Mouse (Mus musculus) kidney, adult 9 months (tissue): Measurements from ENCODE around the gene Ndufaf2.

Experiments used
- DNase-seq: peaks from one replicate; pipeline ENCODE4 v3.0.0; 2022

Gene Ndufaf2

GRCm38 (mm10) chr13:108135617-108136016, 22.8 kb downstream of the Ndufaf2 start:
- no peak for DNase-seq

DNA sequence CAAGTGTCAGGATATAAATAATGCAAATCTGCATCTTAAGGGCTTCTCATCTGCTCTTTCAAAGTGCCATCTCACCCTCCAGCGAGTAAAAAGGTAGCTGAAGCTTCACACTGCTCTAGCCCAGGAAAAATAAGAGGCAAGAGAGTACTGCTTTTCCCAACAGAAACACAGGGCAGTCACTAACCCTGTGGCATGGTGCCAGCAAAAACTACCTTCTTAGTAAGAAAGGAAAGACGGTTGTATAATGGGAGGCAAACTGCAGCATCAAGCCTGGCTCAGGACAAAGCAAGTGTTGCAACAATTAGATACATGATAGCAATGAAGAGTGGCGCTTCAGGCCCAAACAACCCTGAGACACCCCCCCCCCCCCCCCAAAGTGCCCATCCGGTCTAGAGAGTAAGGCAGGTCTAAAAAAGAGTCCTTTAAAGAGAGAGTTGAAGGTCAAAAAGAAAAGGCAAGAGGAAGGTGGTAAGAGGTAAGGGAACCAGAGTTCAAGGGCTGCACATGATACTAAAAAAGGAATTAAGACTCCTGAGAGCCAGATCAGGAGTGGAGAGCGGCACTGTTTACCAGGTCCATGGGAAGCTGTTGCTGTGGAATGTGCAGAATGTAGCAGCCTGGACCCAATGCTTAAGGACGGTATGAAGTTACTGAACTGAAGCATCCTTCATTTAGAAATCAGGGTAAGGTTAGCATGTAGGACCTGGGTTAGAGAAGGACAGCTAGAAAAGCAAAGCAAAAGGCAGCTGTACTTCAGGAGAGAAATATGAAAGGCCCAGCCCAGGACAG, 26.2 kb downstream of the Ndufaf2 start:
- peak; percentile 37 for DNase-seq

DNA sequence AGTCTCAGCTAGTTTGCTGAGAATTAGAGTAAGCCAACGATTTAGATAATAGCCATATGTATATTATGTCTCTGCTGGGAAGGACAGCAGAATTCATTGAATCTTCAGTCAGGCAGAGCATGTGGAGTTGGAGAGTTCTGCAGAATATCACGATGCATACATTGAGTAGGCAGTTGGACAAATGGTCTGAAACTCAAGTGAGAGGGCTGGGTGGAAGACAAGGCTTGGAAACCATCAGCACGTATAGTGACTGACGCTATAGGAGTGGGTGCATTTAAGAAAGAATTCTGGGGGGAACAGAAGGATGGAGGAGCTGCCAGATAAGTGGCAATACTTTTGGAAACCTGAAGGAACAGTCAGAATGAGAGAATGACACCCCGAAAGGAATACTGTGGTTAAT, 27.7 kb downstream of the Ndufaf2 start:
- no peak for DNase-seq

DNA sequence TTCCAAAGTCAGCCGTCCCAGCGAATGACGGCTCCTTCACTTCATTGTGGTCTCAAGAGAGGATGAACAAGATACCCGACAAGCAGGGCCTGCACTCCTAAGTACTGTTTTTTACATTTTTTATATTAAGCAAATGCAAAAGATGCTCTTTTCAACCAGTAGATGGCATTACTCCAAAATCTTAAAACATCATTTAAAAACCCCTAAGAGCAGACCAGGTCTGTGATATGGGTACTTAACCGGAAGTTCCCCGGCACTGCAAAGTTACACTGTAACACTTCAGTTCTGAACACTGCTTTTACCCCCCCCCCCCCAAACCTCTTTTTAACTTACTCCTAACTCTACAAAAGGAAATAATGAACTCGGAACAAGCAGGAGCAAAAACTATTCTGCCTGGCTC, 29.4 kb downstream of the Ndufaf2 start:
- DNase-seq, result no peak

GRCm38 (mm10) chr13:108127883-108128282, 30.5 kb downstream of the Ndufaf2 start:
- no peak for DNase-seq

DNA sequence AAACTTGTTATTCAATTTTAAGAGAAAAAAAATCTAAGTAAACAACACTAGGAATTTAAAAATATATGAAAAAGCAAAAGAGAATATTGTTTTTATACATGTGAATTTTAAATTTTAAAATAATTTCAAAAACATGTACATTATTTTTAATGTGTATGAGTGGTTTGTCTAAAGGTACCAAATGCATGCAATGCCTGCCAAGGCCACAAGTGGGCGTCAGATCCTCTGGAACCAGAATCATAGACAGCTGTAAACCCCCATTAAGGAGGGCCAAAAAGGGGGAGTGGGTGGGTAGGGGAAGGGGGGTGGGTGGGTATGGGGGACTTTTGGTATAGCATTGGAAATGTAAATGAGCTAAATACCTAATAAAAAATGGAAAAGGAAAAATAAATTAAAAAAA, 31.3 kb downstream of the Ndufaf2 start:
- DNase-seq, result peak; percentile 43

DNA sequence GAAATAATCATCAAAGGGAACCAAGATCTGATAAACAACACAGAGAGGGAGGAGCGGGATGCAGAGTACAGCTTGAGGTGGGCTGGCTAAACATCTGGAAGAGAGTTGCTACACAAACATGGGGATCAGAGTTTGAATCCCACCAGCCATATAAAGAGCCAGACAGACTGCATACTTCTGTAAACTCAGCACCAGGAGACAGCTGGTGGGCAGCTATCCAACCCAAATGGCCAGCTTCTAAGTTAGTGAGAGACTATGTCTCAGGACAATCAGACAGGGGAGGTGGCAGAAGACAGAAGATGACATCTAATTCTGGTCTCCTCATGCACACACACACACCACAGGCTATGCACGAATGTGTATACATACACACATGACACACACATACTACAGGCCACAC, 32.2 kb downstream of the Ndufaf2 start:
- DNase-seq, result no peak

GRCm38 (mm10) chr13:108124096-108124495, 34.3 kb downstream of the Ndufaf2 start:
- no peak for DNase-seq

DNA sequence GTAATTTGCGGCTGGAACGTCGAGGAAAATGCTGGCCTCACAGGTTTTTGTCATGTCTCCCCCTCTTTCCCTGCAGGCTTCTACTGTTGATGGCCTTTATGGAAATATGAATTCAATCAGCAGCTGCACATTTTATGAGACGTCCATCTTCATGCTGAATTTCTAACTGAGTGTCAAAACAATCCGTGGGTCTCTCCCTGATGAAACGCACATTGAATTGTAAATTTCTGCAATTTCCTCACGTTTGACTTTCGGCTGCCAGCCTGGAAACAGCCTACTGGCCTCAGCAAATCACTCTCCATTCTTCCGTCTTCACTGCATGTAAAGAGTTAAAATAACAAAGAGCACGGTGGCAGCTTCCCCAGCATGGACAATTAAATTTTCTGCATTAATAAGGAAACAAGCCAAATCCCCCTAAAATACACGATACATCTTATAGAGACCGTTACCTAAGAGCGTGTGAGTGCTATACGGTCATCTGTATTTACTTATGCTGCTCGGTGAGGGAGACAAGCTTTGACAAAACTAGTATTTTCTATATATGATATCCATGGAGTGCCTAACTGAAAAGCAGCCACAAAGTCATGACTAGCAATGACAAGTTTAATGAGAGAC, 35.2 kb downstream of the Ndufaf2 start:
- DNase-seq, result no peak

GRCm38 (mm10) chr13:108119411-108120310, 38.8 kb downstream of the Ndufaf2 start:
- no peak for DNase-seq

GRCm38 (mm10) chr13:108118188-108118587, 40.2 kb downstream of the Ndufaf2 start:
- DNase-seq, result no peak

DNA sequence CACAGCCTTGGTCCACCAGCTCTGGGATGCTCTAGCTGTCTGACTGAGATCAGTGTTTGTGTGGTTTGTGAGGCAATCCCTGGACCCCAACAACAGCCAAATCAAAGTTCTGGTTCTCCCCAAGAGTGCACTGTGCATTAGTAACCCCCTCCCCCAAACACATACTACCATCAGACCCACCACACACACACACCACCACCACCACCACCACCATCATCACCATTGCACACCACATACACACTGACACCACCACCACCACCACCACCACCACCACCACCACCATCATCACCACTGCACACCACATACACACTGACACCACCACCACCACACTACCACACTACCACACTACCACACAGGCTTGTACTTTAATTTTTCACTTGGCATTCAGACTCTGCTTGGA, 40.8 kb downstream of the Ndufaf2 start:
- DNase-seq, result no peak

- no peak for DNase-seq
These were observed 44.2 kb downstream of the Ndufaf2 start for GRCm38 (mm10) chr13:108114257-108114656.

GRCm38 (mm10) chr13:108113536-108113935, 44.9 kb downstream of the Ndufaf2 start:
- DNase-seq, result no peak

- no peak for DNase-seq
These were observed 47.5 kb downstream of the Ndufaf2 start for GRCm38 (mm10) chr13:108110929-108111328.

DNA sequence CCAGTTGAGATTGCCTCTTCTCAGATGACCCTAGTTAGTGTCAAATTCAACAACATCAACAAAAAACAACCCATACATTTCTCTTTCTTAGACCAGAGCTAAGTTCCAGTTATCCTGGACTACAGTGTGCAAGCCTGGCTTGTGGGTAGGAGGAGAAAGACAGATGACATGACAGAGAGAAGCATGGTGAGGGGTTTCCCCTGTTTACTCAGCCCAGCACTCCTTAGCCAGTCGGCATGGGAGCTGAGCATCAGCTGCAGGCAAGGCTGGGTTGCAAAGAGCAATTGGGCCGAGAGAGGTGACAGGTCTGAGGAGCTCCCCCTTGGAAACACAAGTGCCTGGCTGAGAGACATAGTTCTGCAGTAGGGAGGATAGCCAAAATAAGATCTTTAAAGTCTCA, 57.7 kb downstream of the Ndufaf2 start:
- no peak for DNase-seq

- no peak for DNase-seq
These were observed 62.0 kb downstream of the Ndufaf2 start for GRCm38 (mm10) chr13:108096446-108096845.

DNA sequence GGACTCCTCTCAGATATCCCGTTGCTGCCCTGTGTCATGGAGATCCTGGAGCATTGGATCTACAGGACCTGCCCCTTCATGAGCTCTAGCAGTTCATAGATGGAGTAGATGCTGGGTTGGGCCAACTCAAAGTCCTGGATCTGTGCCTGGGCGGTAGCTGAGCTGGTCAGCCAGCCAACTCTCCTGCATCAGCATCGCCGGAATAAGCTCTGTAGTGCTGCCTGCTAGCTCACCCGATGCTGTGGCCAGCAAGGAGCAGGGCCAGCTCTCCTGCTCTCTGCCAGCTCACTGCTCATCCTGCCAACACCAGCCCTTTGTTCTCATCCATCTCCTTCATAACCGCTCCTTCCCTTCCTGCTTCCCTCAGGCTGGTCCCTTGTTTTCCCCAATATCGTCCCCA, 62.8 kb downstream of the Ndufaf2 start:
- DNase-seq, result no peak

- DNase-seq, result no peak
These were observed 63.7 kb downstream of the Ndufaf2 start for GRCm38 (mm10) chr13:108094681-108095080.

- no peak for DNase-seq
These were observed 66.1 kb downstream of the Ndufaf2 start for GRCm38 (mm10) chr13:108092290-108092689.

- DNase-seq, result no peak
These were observed 71.7 kb downstream of the Ndufaf2 start for GRCm38 (mm10) chr13:108086724-108087123.

GRCm38 (mm10) chr13:108086036-108086435, 72.4 kb downstream of the Ndufaf2 start:
- DNase-seq, result no peak

- DNase-seq, result no peak
These were observed 74.3 kb downstream of the Ndufaf2 start for GRCm38 (mm10) chr13:108084086-108084485.

- DNase-seq, result no peak
These were observed 80.5 kb downstream of the Ndufaf2 start for GRCm38 (mm10) chr13:108077901-108078300.
